Mouse (Mus musculus) olfactory bulb, adult 2 months (tissue): ENCODE measurements around the gene Lmo7. TPM values are rescaled to one million over a fixed set of nuclear protein-coding genes. Genes with fewer than 3 reads are reported as not detected.

Experiments
- H3K27ac ChIP-seq: fragments of 200-500 bp; 2 replicates; pipeline ENCODE4 v1.5.1; 2012; ENCODE audit warnings: low read depth, low read length; ENCODE audit not compliant: insufficient read depth
- H3K4me1 ChIP-seq: fragments of 200-500 bp; 2 replicates; pipeline ENCODE4 v1.6.1; 2012; ENCODE audit warnings: low read length; ENCODE audit not compliant: control insufficient read depth, insufficient read depth
- H3K4me3 ChIP-seq: fragments of 200-500 bp; 2 replicates; pipeline ENCODE4 v1.5.1; 2012; ENCODE audit warnings: mild to moderate bottlenecking, low read depth, low read length, moderate library complexity; ENCODE audit not compliant: insufficient read depth
- CTCF ChIP-seq: fragments of 200-500 bp; IDR thresholded peaks from 2 replicates; pipeline ENCODE4 v1.5.1; 2012; ENCODE audit warnings: low read depth, mild to moderate bottlenecking, low read length, moderate library complexity; ENCODE audit not compliant: insufficient read depth
- POLR2A ChIP-seq: fragments of 200-500 bp; IDR thresholded peaks from 2 replicates; pipeline ENCODE4 v1.6.1; 2012; ENCODE audit warnings: mild to moderate bottlenecking, low read depth, low read length, moderate library complexity; ENCODE audit not compliant: insufficient read depth
- WGBS: fragments of 180-500 bp; shearing (Covaris S2); methylation state at CpG from one replicate; pipeline ENCODE4 v1.1.7; 2018; 5-methylcytosine and 5-hydroxymethylcytosine counted together
- polyA plus RNA-seq: library from polyadenylated mRNA; stranded (reverse); fragments of >200 nt; gene quantifications from 2 replicates; pipeline ENCODE4 v1.2.4, GENCODE M21; 2012; ENCODE audit warnings: low replicate concordance; ENCODE audit not compliant: missing spikeins, insufficient read depth, insufficient read length

Lmo7 gene
- polyA plus RNA-seq, 1 experiment, result not detected

GRCm38 (mm10) chr14:101964956-101965355, 235.2 kb downstream of the Lmo7 start:
- no peak for TF ChIP-seq POLR2A
- TF ChIP-seq CTCF, result no peak
- Histone ChIP-seq H3K4me3 (no peak overlapping the region), H3K4me1 (no peaks in the 10 kb centered on the region), H3K27ac (no peak overlapping the region)
- WGBS, result 63% methylated on average over 1 of the region's 1 CpGs

GRCm38 (mm10) chr14:101972764-101973163, 243.0 kb downstream of the Lmo7 start:
- WGBS, result 71% methylated on average over 1 of the region's 1 CpGs
- TF ChIP-seq POLR2A (no peak), CTCF (no peak)
- H3K4me1 ChIP-seq, result no peaks in the 10 kb centered on the region
- no peak overlapping the region for H3K27ac ChIP-seq
- no peak overlapping the region for H3K4me3 ChIP-seq

- Histone ChIP-seq H3K4me3 (no peak overlapping the region), H3K27ac (no peak overlapping the region), H3K4me1 (no peaks in the 10 kb centered on the region)
- WGBS, result 86% methylated on average over 6 of the region's 6 CpGs
- TF ChIP-seq POLR2A, result no peak
- no peak for TF ChIP-seq CTCF
These were observed 243.4 kb downstream of the Lmo7 start for GRCm38 (mm10) chr14:101973171-101973570.

GRCm38 (mm10) chr14:101976021-101976685, 246.4 kb downstream of the Lmo7 start:
- no peaks in the 10 kb centered on the region for H3K4me1 ChIP-seq
- TF ChIP-seq POLR2A, result no peak
- TF ChIP-seq CTCF, result no peak
- 73% methylated on average over 11 of the region's 11 CpGs for WGBS
- no peak overlapping the region for H3K4me3 ChIP-seq
- no peak overlapping the region for H3K27ac ChIP-seq

Other genes with a start within 250 kb of the Lmo7 start
- not detected in 2 replicates for gene Tbc1d4, start 120.8 kb upstream of the Lmo7 start, polyA plus RNA-seq
- not detected in 2 replicates for gene Commd6, start 89.3 kb upstream of the Lmo7 start, polyA plus RNA-seq
- not detected in 2 replicates for gene Uchl3, start 76.0 kb upstream of the Lmo7 start, polyA plus RNA-seq
- not detected in 2 replicates for gene Gm9922, start 143 bp upstream of the Lmo7 start, polyA plus RNA-seq